Mouse (Mus musculus) induced T-regulatory cell, adult 2 months (primary cell): ENCODE results near the gene Gtf2e1.

ENCODE experiments used
- DNase-seq: peaks from one replicate; pipeline ENCODE4 v3.0.0-alpha.2; 2012; ENCODE audit warnings: low read depth

The Gtf2e1 gene

GRCm38 (mm10) chr16:37478311-37479291 is 61.0 kb downstream of the Gtf2e1 start:
- no peak for DNase-seq

DNA sequence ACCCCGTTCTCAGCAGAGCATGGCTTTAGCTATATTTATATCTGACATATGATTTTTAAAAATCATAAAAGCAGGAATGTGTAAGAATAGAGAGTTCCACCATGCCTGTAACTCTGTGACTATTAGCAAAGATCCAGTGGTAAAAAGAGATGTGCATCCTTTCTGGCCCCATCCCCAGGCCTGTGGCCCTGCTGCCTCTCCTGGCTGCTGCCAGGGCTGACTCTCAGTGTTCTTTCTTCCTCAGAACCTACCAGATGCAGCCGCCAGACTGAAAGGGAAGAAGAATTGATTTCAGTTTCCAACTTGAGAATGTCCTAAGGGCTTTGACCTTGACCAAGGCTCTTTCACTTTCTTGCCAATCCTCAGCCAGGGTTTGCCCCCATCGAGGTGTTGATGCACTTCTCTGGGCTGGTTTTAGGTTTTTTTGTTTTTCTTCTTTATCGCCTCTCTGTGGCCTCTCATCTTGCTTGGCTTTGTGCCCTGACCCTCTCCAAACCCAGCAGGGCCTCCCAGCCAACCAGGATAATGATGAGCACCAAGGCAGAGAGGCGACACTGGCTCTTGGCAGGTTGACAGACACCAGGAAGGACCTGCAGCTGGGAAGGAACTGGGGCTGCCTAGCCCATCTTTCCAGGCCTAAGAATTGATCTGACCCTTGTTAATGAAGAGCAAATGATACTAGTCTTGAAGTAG is 66.8 kb downstream of the Gtf2e1 start:
- DNase-seq, result no peak

- DNase-seq, result no peak
Measured at GRCm38 (mm10) chr16:37469595-37469994, 70.0 kb downstream of the Gtf2e1 start.

- no peak for DNase-seq
Measured at GRCm38 (mm10) chr16:37463981-37464380, 75.6 kb downstream of the Gtf2e1 start.

- DNase-seq, result no peak
Measured at GRCm38 (mm10) chr16:37462886-37463285, 76.7 kb downstream of the Gtf2e1 start.

DNA sequence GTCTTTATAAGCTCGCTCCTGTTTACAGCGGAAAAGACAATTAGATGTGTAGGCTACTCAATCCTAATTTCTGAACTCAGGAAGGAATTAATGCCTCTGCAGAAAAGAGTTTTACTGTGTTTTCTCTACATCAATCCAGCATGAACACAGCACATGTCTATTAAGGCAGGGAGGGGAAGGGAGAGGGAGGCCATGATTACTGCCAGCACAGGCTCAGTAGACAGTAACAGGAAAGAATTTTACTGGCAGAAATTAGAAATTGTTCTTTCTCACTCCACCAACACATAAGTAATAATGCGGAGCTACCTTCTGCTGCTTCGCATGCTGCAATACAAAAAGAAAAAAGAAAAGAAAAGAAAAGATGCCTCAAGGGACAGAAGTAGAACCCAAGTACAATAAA is 78.0 kb downstream of the Gtf2e1 start:
- DNase-seq, result no peak
